8 mouse cellular contexts compared by ENCODE assay signal in the genomic region with DNA sequence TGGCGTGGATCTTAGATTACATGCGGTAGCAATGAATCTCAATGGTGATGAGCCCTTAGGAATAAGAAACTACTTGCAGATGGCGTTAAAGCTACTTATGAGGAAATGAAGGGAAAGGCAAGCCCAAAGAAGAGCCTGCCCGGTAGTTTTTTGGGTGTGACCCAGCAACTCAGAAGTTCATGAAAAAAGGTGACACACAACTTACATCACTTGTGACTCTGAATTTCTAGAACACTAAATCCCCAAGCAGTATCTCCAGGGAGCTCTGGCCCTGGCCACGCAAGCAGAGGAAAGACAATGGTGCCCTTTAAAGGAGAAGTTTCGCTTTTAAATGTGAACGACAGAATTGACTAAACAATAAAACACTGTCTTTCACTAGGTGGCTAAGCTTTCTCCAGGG. TPM values are rescaled to one million over a fixed set of nuclear protein-coding genes. Genes with fewer than 3 reads are reported as not detected.
DNase-seq lines count a peak whose midpoint lies in the region; ATAC-seq and TF ChIP-seq lines count a peak whose summit lies in the region.

No protein-coding gene starts in this region.

- no peak for TF ChIP-seq POLR2A in kidney, adult 2 months (IDR thresholded peaks at IDR 0.05; ENCODE audit: low read depth, low read length)
- no peak for TF ChIP-seq POLR2A in MEL (IDR thresholded peaks at IDR 0.05; ENCODE audit: control insufficient read depth in 1 of 2, insufficient read depth in 1 of 2, low read depth in 1 of 2, low read length in 2 of 2, poor library complexity in 1 of 2)

- no peak for TF ChIP-seq CTCF in kidney, adult 2 months (conservative IDR thresholded peaks at IDR 0.05; ENCODE audit: insufficient read depth, insufficient read length, low read depth, low read length)
- TF ChIP-seq CTCF in MEL (IDR thresholded peaks at IDR 0.05 in 2 of 3, conservative IDR thresholded peaks at IDR 0.05 in 1 of 3; ENCODE audit: control insufficient read depth in 1 of 3, insufficient read depth in 1 of 3, low read depth in 2 of 3, low read length in 3 of 3, poor library complexity in 1 of 3, severe bottlenecking in 1 of 3): no peak

- ATAC-seq in midbrain, embryonic 11.5 days (ENCODE audit: low FRiP score): no peak

- H3K4me2 ChIP-seq in midbrain, embryonic 11.5 days: peak overlapping the region; percentile 81

- peak overlapping the region; percentile 79 for H3K9ac ChIP-seq in MEL (ENCODE audit: control insufficient read depth, low read depth, low read length, poor library complexity, severe bottlenecking)
- H3K9ac ChIP-seq in midbrain, embryonic 11.5 days (ENCODE audit: low read length): peak overlapping the region; percentile 77

- H3K9me3 ChIP-seq in MEL (replicated peaks; ENCODE audit: insufficient read depth, low read length): no peaks in the 10 kb centered on the region
- no peaks in the 10 kb centered on the region for H3K9me3 ChIP-seq in hindbrain, embryonic 10.5 days
- H3K9me3 ChIP-seq in midbrain, embryonic 11.5 days (ENCODE audit: control insufficient read depth, low read length): no peaks in the 10 kb centered on the region

- H3K27ac ChIP-seq in kidney, adult 2 months (ENCODE audit: insufficient read depth, low read depth, low read length): peak overlapping the region; percentile 68
- H3K27ac ChIP-seq in MEL (ENCODE audit: control insufficient read depth, low read depth, low read length): peak overlapping the region; percentile 91
- H3K27ac ChIP-seq in hindbrain, embryonic 10.5 days: peak overlapping the region; percentile 90
- peak overlapping the region; percentile 79 for H3K27ac ChIP-seq in midbrain, embryonic 11.5 days (ENCODE audit: low read depth, low read length)

- TF ChIP-seq RAD21 in MEL (IDR thresholded peaks at IDR 0.05; ENCODE audit: low read depth, low read length): no peak

- H3K27me3 ChIP-seq in kidney, adult 2 months (replicated peaks; ENCODE audit: control insufficient read depth, insufficient read depth, low read length): no peaks in the 10 kb centered on the region
- H3K27me3 ChIP-seq in MEL (ENCODE audit: control insufficient read depth in 1 of 2, insufficient read depth in 2 of 2, low read length in 2 of 2): no peaks in the 10 kb centered on the region
- H3K27me3 ChIP-seq in hindbrain, embryonic 10.5 days (ENCODE audit: insufficient read depth, poor library complexity, severe bottlenecking): no peaks in the 10 kb centered on the region
- no peaks in the 10 kb centered on the region for H3K27me3 ChIP-seq in midbrain, embryonic 11.5 days (ENCODE audit: control insufficient read depth, insufficient read depth, low read length)

- WGBS in kidney, adult 2 months: 8% methylated on average over 7 of the region's 7 CpGs
- WGBS in hindbrain, embryonic 10.5 days: 13% methylated on average over 7 of the region's 7 CpGs
- 16% methylated on average over 7 of the region's 7 CpGs for WGBS in midbrain, embryonic 11.5 days

- H3K36me3 ChIP-seq in kidney, adult 2 months (ENCODE audit: control insufficient read depth, insufficient read depth, low read length): no peaks in the 10 kb centered on the region
- peaks cover 1 to 10% of the 10 kb centered on the region in 2 experiments for H3K36me3 ChIP-seq in MEL (ENCODE audit: control insufficient read depth in 1 of 2, insufficient read depth in 2 of 2, low read length in 2 of 2)
- peaks cover 65% of the 10 kb centered on the region for H3K36me3 ChIP-seq in hindbrain, embryonic 10.5 days
- peaks cover 21% of the 10 kb centered on the region for H3K36me3 ChIP-seq in midbrain, embryonic 11.5 days (ENCODE audit: control insufficient read depth, insufficient read depth, low read length)

- no peak for DNase-seq in kidney, adult 2 months
- no peak for DNase-seq in kidney, adult 11 months
- peak; percentile 70 for DNase-seq in MEL (ENCODE audit: low read depth, low spot score)
- no peak for DNase-seq in hindbrain, embryonic 10.5 days (ENCODE audit: low spot score)
- DNase-seq in midbrain, embryonic 11.5 days (ENCODE audit: low spot score, missing footprints): no peak
- no peak for DNase-seq in embryo, embryonic 10 days (ENCODE audit: low spot score)
- DNase-seq in frontal cortex, adult 2 months (ENCODE audit: extremely low spot score in 1 of 2, low spot score in 1 of 2): no peak
- no peak for DNase-seq in urinary bladder, adult 18-20 months (ENCODE audit: low spot score in 2 of 2)

- TF ChIP-seq EP300 in MEL (IDR thresholded peaks at IDR 0.05; ENCODE audit: low read depth in 1 of 2, low read length in 2 of 2): no peak; a peak in 1 of 4 replicates

- peak overlapping the region; percentile 91 for H3K4me3 ChIP-seq in kidney, adult 2 months (ENCODE audit: insufficient read depth, low read depth, low read length)
- H3K4me3 ChIP-seq in MEL (ENCODE audit: control insufficient read depth in 1 of 2, insufficient read depth in 1 of 2, low read depth in 2 of 2, low read length in 2 of 2): peak overlapping the region; percentile 74 to 82
- H3K4me3 ChIP-seq in hindbrain, embryonic 10.5 days: peak overlapping the region; percentile 87
- H3K4me3 ChIP-seq in midbrain, embryonic 11.5 days (ENCODE audit: low read depth, low read length): peak overlapping the region; percentile 74

- peaks cover 51% of the 10 kb centered on the region for H3K79me2 ChIP-seq in MEL (ENCODE audit: control insufficient read depth, insufficient read depth, low read length, poor library complexity)

- H3K4me1 ChIP-seq in kidney, adult 2 months (ENCODE audit: control insufficient read depth, insufficient read depth, low read length): peaks cover 17% of the 10 kb centered on the region
- H3K4me1 ChIP-seq in MEL (ENCODE audit: control insufficient read depth in 1 of 2, insufficient read depth in 2 of 2, low read length in 2 of 2): peaks cover 0 to 4% of the 10 kb centered on the region in 2 experiments; a peak in 1 of 4 replicates
- peaks cover 39% of the 10 kb centered on the region for H3K4me1 ChIP-seq in hindbrain, embryonic 10.5 days (replicated peaks)
- H3K4me1 ChIP-seq in midbrain, embryonic 11.5 days (ENCODE audit: control insufficient read depth, insufficient read depth, low read length): peaks cover 18% of the 10 kb centered on the region

TF ChIP-seq in MEL, 35 proteins besides CTCF, POLR2A, EP300 and RAD21 (continues in another document):
- TF ChIP-seq POLR2AphosphoS2 (IDR thresholded peaks at IDR 0.05; ENCODE audit: low read length) (no peak; the same call in 1 of the 2 replicates), NELFE (IDR thresholded peaks at IDR 0.05; ENCODE audit: low read depth, low read length) (no peak; the same call in 1 of the 2 replicates), ZKSCAN1 (IDR thresholded peaks at IDR 0.05; ENCODE audit: low read depth, low read length) (no peak), MYC (IDR thresholded peaks at IDR 0.05; ENCODE audit: low read depth, low read length) (0 out of 2 replicates have a peak, but pooled peaks have one; percentile 10), MAX (IDR thresholded peaks at IDR 0.05; ENCODE audit: low read length) (0 out of 2 replicates have a peak, but pooled peaks have one; percentile 53), TBP (IDR thresholded peaks at IDR 0.05; ENCODE audit: low read depth, low read length) (no peak)

RNA-seq across cellular contexts. Expression of a gene that starts 0.6 kb away (rescaled TPM):
- polyA plus RNA-seq in kidney, adult 2 months (2012; rRNA removed): 6.4 and 7.0 TPM in 2 replicates
- total RNA-seq in MEL (2012; rRNA removed): 52.2 and 65.9 TPM in 2 replicates
- 10 to 100 TPM in 1 of 2 experiments, not detected in 1; 61.8 TPM for polyA plus RNA-seq in MEL (2012; ENCODE audit: insufficient read depth in 1 of 2, insufficient read length in 2 of 2, low read depth in 1 of 2, low replicate concordance in 2 of 2, missing spikeins in 1 of 2)
- 30.8 and 33.4 TPM in 2 replicates for polyA plus RNA-seq in hindbrain, embryonic 10.5 days (2016; fragmentation: Nextera tagmentation; extraction: Ambion mirVana)
- polyA plus RNA-seq in midbrain, embryonic 11.5 days (2014; fragmentation: Nextera tagmentation; extraction: Ambion mirVana): 11.6 and 15.2 TPM in 2 replicates
- 20.2 and 20.8 TPM in 2 replicates for polyA plus RNA-seq in frontal cortex, adult 2 months (2012; rRNA removed)

RNA-seq across cellular contexts. Expression of a gene that starts 7.2 kb away (rescaled TPM):
- 39.5 and 42.6 TPM in 2 replicates for polyA plus RNA-seq in kidney, adult 2 months (2012; rRNA removed)
- total RNA-seq in MEL (2012; rRNA removed): 64.6 and 90.1 TPM in 2 replicates
- polyA plus RNA-seq in MEL (2012; ENCODE audit: insufficient read depth in 1 of 2, insufficient read length in 2 of 2, low read depth in 1 of 2, low replicate concordance in 2 of 2, missing spikeins in 1 of 2): 10 to 100 TPM in 1 of 2 experiments, not detected in 1; 79.0 TPM
- 111 and 130 TPM in 2 replicates for polyA plus RNA-seq in hindbrain, embryonic 10.5 days (2016; fragmentation: Nextera tagmentation; extraction: Ambion mirVana)
- polyA plus RNA-seq in midbrain, embryonic 11.5 days (2014; fragmentation: Nextera tagmentation; extraction: Ambion mirVana): 96.5 and 99.5 TPM in 2 replicates
- 51.7 and 53.9 TPM in 2 replicates for polyA plus RNA-seq in frontal cortex, adult 2 months (2012; rRNA removed)

RNA-seq across cellular contexts. Expression of a gene that starts 7.3 kb away (rescaled TPM):
- 805 and 948 TPM in 2 replicates for polyA plus RNA-seq in kidney, adult 2 months (2012; rRNA removed)
- 3,335 and 3,552 TPM in 2 replicates for total RNA-seq in MEL (2012; rRNA removed)
- 1,000 to 10,000 TPM in 1 of 2 experiments, not detected in 1; 1,526 TPM for polyA plus RNA-seq in MEL (2012; ENCODE audit: insufficient read depth in 1 of 2, insufficient read length in 2 of 2, low read depth in 1 of 2, low replicate concordance in 2 of 2, missing spikeins in 1 of 2)
- 566 and 674 TPM in 2 replicates for polyA plus RNA-seq in hindbrain, embryonic 10.5 days (2016; fragmentation: Nextera tagmentation; extraction: Ambion mirVana)
- 631 and 654 TPM in 2 replicates for polyA plus RNA-seq in midbrain, embryonic 11.5 days (2014; fragmentation: Nextera tagmentation; extraction: Ambion mirVana)
- polyA plus RNA-seq in frontal cortex, adult 2 months (2012; rRNA removed): 705 and 741 TPM in 2 replicates

RNA-seq across cellular contexts. Expression of a gene that starts 12.9 kb away (rescaled TPM):
- polyA plus RNA-seq in kidney, adult 2 months (2012; rRNA removed): 30.0 and 31.4 TPM in 2 replicates
- 41.0 and 63.1 TPM in 2 replicates for total RNA-seq in MEL (2012; rRNA removed)
- polyA plus RNA-seq in MEL (2012; ENCODE audit: insufficient read depth in 1 of 2, insufficient read length in 2 of 2, low read depth in 1 of 2, low replicate concordance in 2 of 2, missing spikeins in 1 of 2): 10 to 100 TPM in 1 of 2 experiments, not detected in 1; 84.8 TPM
- 53.2 and 58.0 TPM in 2 replicates for polyA plus RNA-seq in hindbrain, embryonic 10.5 days (2016; fragmentation: Nextera tagmentation; extraction: Ambion mirVana)
- 46.5 and 48.4 TPM in 2 replicates for polyA plus RNA-seq in midbrain, embryonic 11.5 days (2014; fragmentation: Nextera tagmentation; extraction: Ambion mirVana)
- 54.6 and 58.2 TPM in 2 replicates for polyA plus RNA-seq in frontal cortex, adult 2 months (2012; rRNA removed)

RNA-seq across cellular contexts. Expression of a gene that starts 13.0 kb away (rescaled TPM):
- 61.0 and 85.2 TPM in 2 replicates for polyA plus RNA-seq in kidney, adult 2 months (2012; rRNA removed)
- total RNA-seq in MEL (2012; rRNA removed): 52.1 and 56.5 TPM in 2 replicates
- 10 to 100 TPM in 1 of 2 experiments, not detected in 1; 74.8 TPM for polyA plus RNA-seq in MEL (2012; ENCODE audit: insufficient read depth in 1 of 2, insufficient read length in 2 of 2, low read depth in 1 of 2, low replicate concordance in 2 of 2, missing spikeins in 1 of 2)
- polyA plus RNA-seq in hindbrain, embryonic 10.5 days (2016; fragmentation: Nextera tagmentation; extraction: Ambion mirVana): 47.4 and 53.6 TPM in 2 replicates
- polyA plus RNA-seq in midbrain, embryonic 11.5 days (2014; fragmentation: Nextera tagmentation; extraction: Ambion mirVana): 49.0 and 54.0 TPM in 2 replicates
- polyA plus RNA-seq in frontal cortex, adult 2 months (2012; rRNA removed): 128 and 129 TPM in 2 replicates
